Mouse (Mus musculus) lung, postnatal 36 days (tissue): Measurements from ENCODE around the gene Map3k10.

Source experiments
- DNase-seq: peaks from one replicate; pipeline ENCODE4 v3.0.0; 2022; ENCODE audit warnings: mixed read lengths

Gene Map3k10

GRCm38 (mm10) chr7:27674522-27675221, at the start of gene Map3k10:
Map3k10 (minus strand) TSS chr7:27674598.
- peak; percentile 96 for DNase-seq

DNA sequence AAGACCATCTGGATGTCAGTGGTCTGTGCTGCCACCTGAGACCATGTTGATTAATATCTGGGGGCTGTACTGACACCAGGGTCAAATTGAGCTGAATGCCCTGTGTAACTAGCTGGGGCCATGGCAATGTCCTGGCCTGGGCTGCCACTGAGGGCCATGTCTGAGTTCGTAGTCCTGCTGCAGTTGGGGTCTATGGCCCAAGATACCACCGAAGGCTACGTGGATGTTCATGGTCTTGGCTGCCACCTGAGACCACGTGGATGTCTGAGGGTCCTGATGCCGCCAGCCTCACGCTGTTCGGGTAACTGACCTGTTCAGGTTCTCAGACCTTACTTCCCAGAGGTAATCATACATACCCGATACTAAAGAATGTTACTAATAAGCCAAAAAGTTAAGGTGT, 47.6 kb upstream of the Map3k10 start:
- no peak for DNase-seq

DNA sequence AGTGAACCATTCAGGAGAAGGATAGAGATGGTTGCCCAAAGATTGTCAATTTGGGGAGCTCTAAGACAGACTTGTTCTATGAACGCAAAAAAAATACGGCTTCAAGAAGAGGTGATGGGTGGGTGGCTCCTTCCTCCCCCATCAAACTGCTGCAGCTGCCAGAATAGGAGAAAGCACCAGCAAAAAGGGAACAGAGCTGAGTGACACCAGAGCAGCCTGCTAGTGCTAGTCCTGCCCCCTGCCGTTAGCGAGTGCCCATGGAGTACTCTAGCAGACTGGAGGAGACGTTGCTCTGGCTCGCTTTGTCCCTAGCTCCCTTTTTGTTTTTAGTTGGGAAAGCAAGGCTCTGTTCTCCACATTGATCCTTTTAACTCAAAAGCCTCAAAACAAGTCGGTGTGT, 36.0 kb upstream of the Map3k10 start:
- no peak for DNase-seq

DNA sequence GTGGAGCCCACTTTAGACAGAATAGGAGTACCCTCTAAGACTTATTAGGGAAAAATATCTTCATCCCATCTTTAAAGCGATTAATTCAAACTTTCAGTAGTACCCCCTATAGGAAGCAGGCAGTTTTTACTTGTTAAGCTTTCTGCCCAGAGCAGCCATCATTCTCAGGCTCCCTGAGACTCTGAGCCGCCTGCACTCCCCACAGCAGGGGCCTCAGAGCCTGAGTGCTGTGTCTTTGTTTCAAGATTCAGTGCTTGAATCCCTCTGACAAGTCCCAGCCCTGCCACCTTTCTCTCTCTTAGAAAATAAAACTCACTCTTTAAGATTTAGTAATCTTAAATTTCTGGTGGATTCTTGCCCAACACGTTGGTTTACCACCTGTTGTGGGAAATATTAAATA, 22.3 kb upstream of the Map3k10 start:
- DNase-seq = no peak

GRCm38 (mm10) chr7:27691076-27691475, 16.7 kb upstream of the Map3k10 start:
- DNase-seq = peak; percentile 42

- DNase-seq = peak; percentile 98
Measured at GRCm38 (mm10) chr7:27688815-27689612, 14.6 kb upstream of the Map3k10 start, which contains the start of gene Zfp607b. Zfp607b (plus strand) TSS chr7:27689340.

DNA sequence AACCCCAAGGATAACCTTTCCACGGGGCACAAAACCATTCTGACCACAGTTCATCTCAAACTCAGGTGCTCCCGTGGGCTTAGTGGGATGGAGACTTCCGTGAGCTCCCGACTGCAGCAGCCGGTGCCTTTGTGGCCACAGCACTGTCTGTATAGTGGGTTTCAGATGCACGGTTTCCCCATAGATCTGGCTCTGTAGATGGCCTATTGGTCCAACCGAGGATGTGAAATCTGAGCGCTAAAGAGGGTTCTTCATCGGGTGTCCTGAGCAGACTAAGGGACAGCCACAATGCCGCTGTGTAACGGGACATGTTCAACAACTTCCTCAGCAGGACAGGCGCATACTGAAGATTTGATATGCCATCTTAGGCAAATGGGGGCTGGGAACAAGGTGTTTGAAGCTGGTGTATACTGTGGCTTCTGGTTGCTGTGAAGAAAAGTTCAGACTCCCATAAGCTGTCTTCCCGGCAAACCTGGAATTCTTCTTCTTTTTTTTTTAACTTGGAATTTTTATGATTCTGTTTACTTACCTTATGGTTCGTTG, 13.9 kb upstream of the Map3k10 start:
- DNase-seq = no peak

- DNase-seq = no peak
Measured at GRCm38 (mm10) chr7:27687836-27688235, 13.4 kb upstream of the Map3k10 start.

DNA sequence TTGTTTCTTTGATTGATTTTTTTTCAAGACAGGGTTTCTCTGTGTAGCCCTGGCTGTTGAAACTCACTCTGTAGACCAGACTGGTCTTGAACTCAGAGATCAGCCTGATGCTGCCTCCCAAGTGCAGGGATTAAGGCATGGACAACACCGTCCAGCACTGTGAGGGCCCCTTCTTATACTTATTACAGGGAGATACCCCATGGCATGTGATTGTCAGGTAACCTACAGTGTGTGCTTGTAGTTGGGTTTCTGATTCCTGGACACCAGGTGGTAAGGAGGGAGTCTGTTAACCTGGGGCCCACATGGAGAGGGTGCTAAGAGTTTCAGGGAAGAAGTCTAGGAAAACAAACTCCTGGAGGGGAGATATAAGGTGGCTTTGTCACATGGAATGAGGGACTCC, 12.6 kb upstream of the Map3k10 start:
- DNase-seq = no peak

DNA sequence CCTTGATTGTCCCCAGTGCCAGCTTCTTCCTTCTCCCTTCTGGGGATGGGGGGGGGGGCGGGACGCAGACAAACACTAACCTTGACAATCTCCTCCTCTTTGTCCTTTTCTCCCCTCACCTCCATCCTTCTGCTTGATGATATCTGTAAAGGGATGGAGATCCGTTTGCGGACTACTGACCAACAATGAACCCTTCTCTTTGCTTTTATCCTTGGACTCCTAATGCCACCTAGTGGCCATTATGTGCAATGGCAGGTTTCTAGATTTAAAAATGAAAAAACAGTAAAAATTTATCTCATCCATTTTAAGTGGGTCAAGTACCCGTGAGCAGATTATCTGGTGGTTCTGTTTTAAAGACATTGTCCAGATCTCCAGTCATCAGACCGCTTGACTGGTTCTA, 11.3 kb upstream of the Map3k10 start:
- peak; percentile 40 for DNase-seq

DNA sequence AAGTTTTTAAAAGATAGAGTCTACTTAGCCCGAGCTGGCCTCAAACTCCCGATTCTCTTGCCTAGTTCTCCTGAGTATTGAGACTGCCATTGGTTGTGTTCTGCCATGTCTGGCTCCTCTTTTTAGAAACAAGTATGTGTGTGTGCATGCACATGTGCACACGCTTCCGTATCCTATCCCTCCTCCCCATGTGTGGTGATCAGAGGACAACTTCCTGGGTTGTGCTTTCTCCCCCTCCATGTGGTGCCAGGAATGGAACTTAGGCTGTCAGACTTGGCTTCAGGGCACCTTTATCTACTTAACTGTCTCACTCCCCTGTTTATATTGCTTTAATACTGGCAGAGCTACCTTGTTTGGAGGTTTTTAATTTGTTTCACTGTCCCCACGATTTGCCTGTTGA, 10.8 kb upstream of the Map3k10 start:
- no peak for DNase-seq

DNA sequence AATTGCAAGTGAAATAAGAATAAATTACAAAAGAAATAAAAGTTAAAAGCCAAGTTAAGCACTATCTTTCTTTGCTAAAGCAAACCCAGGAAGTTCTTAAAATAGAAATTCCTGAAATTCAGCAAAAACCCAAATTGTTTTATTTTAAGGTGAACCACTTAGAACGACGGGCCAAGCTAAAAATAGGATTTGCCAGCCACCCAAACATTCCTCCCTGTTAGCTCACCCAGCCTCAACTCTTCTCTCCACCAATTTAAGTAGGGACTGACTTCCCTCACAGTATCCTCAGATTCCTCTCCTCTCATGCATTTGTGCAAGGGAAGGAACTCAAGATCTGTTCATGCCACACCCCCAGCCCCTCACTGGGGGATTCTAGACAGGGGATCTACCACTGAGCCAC, 8.8 kb upstream of the Map3k10 start:
- DNase-seq = no peak

- no peak for DNase-seq
Measured at GRCm38 (mm10) chr7:27675222-27675612, 819 bp upstream of the Map3k10 start.

- no peak for DNase-seq
Measured at GRCm38 (mm10) chr7:27674195-27674521, 240 bp downstream of the Map3k10 start.

- no peak for DNase-seq
Measured at GRCm38 (mm10) chr7:27673575-27674131, 745 bp downstream of the Map3k10 start.

DNA sequence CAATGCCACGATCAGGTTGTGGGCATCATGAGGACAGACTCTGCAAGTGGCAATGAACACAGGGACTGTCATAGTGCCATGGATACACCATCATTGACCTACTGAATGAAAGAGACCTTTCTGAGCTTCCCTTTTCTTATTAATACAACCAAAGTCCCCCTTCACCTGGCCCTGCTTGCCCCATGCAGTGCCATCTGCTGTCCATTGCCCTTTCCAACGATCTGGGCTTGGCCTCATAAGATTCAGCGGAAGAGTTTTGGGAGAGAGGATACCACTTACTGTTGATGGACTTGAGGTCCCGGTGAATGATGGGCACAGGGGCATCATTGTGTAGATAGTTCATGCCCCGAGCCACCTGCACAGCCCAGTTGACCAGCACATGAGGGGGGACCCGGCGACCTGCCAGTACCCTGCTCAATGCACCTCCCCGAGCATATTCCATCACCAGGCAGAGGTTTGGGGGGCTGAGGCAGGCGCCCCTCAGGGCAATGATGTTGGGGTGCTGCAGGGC, 1.3 kb downstream of the Map3k10 start:
- no peak for DNase-seq

DNA sequence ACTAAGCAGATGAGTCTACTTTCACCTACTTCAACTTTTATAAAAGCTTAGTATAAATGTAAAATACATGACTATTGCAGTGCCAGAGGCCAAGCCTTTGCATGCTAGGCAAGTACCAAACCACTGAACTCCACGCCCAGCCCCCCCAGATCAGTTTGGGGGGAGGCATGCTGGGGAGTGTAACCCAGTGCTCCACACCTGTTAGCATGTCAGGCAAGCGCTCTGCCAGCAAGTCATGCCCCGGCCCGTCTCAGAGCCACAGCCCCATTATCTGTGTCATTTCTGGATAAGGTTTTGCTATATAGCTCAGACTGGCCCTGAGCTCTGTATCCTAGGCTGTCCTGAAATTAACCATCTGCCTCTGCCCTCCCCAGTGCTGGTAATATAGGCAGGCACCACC, 12.4 kb downstream of the Map3k10 start:
- DNase-seq = no peak

GRCm38 (mm10) chr7:27658712-27659663, 15.4 kb downstream of the Map3k10 start:
- DNase-seq = no peak

GRCm38 (mm10) chr7:27657824-27658395, 16.5 kb downstream of the Map3k10 start:
- DNase-seq = no peak

GRCm38 (mm10) chr7:27656600-27656999, 17.8 kb downstream of the Map3k10 start:
- no peak for DNase-seq

DNA sequence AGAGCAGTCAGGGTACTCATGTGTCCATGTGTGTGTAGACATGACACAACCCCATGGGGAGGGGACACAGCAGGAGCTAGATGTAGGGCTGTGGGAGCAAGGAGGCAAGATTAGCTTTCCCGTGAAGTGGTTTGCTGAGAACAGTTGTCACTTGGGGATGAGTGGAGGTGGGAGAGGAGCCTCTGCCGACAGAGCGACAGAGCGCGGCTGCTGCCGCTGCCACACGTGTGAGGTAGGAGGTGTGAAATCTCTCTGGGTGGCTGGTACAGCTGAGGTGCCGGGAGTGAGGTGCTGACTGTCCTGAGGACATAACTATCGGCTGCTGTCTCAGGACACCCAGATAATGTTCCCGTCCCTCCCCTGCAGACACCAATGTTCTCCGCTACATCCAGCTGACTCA, 18.9 kb downstream of the Map3k10 start:
- no peak for DNase-seq
